In genomic region chr13:94182026-94182425, GRCm38 (mm10) we compare ENCODE assay signal across 21 mouse cellular contexts.
DNase-seq lines count a peak whose midpoint lies in the region; ATAC-seq lines count a peak whose summit lies in the region.
"Had no signal": no experiment of that assay in that cellular context is flagged by ENCODE, and none has a peak within 500 bp of the region (broad histone marks: within the 10 kb centered on the region; RNA-seq: fewer than 3 reads in every experiment).

No protein-coding gene starts in this region.

- H3K9ac ChIP-seq in kidney, embryonic 16.5 days (replicated peaks; ENCODE audit: low read length): no peak overlapping the region
- H3K9ac ChIP-seq: embryonic facial prominence, embryonic 15.5 days; heart, embryonic 13.5 days had no signal

- H3K4me2 ChIP-seq in kidney, embryonic 16.5 days (replicated peaks; ENCODE audit: low read depth, low read length): no peak overlapping the region
- H3K4me2 ChIP-seq: embryonic facial prominence, embryonic 15.5 days; heart, embryonic 13.5 days had no signal

- peak; percentile 45 for DNase-seq in kidney, adult 11 months
- DNase-seq in kidney, adult 9 months: peak; percentile 82
- no peak for DNase-seq in kidney, postnatal 10 days
- peak; percentile 47 for DNase-seq in kidney, postnatal 14 days
- DNase-seq: adrenal gland, postnatal 10 days; B cell, adult 2 months; cerebellum, adult 11 months; cerebellum, adult 8-10 months; cerebellum, postnatal 14 days; embryo, embryonic 11 days; gastrocnemius, adult 2 months; gastrocnemius, postnatal 25 days; heart, postnatal 36 days had no signal

- no peaks in the 10 kb centered on the region for H3K27me3 ChIP-seq in kidney, embryonic 16.5 days (ENCODE audit: insufficient read depth, low read length)
- H3K27me3 ChIP-seq: embryonic facial prominence, embryonic 15.5 days; heart, embryonic 13.5 days had no signal

- H3K27ac ChIP-seq in kidney, embryonic 16.5 days (ENCODE audit: low read length): no peak overlapping the region
- H3K27ac ChIP-seq: embryonic facial prominence, embryonic 15.5 days; forebrain, embryonic 10.5 days; gastrocnemius, adult 2 months; heart, embryonic 13.5 days had no signal

- ATAC-seq in kidney, embryonic 16.5 days (ENCODE audit: low FRiP score, low TSS enrichment): no peak
- no peak for ATAC-seq in monocyte, adult 5-6 weeks (replicated peaks; ENCODE audit: insufficient number of reproducible peaks, low FRiP score, low TSS enrichment, poor library complexity, severe bottlenecking)
- ATAC-seq in CD4-positive, CD25-positive, alpha-beta regulatory T cell, adult 4 months: no peak
- ATAC-seq: forebrain, embryonic 14.5 days had no signal

- H3K4me1 ChIP-seq in kidney, embryonic 16.5 days (ENCODE audit: insufficient read depth, low read length): peaks cover 26% of the 10 kb centered on the region

- H3K4me3 ChIP-seq in kidney, embryonic 16.5 days (ENCODE audit: low read length): no peak overlapping the region
- H3K4me3 ChIP-seq: embryonic facial prominence, embryonic 15.5 days; erythroblast, embryonic 14.5 days; forebrain, embryonic 10.5 days; gastrocnemius, adult 2 months; heart, embryonic 13.5 days had no signal

- H3K9me3 ChIP-seq in kidney, embryonic 16.5 days (ENCODE audit: low read length): no peaks in the 10 kb centered on the region
- H3K9me3 ChIP-seq: embryonic facial prominence, embryonic 15.5 days; forebrain, embryonic 10.5 days; heart, embryonic 13.5 days had no signal

- 72% methylated on average over 5 of the region's 5 CpGs for WGBS in kidney, embryonic 16.5 days

- peaks cover 18% of the 10 kb centered on the region; the same call in 1 of the 2 replicates for H3K36me3 ChIP-seq in kidney, embryonic 16.5 days (ENCODE audit: insufficient read depth, low read length)
- H3K36me3 ChIP-seq: embryonic facial prominence, embryonic 15.5 days had no signal
